Mouse (Mus musculus) liver, embryonic 12.5 days (tissue): ENCODE measurements around the gene Haspin. TPM values are rescaled to one million over a fixed set of nuclear protein-coding genes. Genes with fewer than 3 reads are reported as not detected.
A peak's percentile ranks its signal among the peaks of the same experiment; 100 is the strongest.
"Not testable (repeated sequence)": the region's sequence is repeated elsewhere in the genome, so short reads cannot be mapped to it uniquely, and the experiment has no call there.

Experiments
- ATAC-seq: fragments of 200-750 bp; cut with Nextera tagmentation; 2 replicates; pipeline ENCODE4 v1.8.0; 2017; ENCODE audit warnings: moderate number of reproducible peaks, mild to moderate bottlenecking, moderate library complexity
- H3K27ac ChIP-seq: fragments of 300-500 bp; sonication (generic); 2 replicates; pipeline ENCODE4 v1.5.1; 2016; ENCODE audit warnings: mild to moderate bottlenecking
- H3K27me3 ChIP-seq: fragments of 300-500 bp; sonication (generic); replicated peaks from 2 replicates; pipeline ENCODE4 v1.6.1; 2016; ENCODE audit warnings: mild to moderate bottlenecking, moderate library complexity
- H3K36me3 ChIP-seq: fragments of 300-500 bp; sonication (generic); 2 replicates; pipeline ENCODE4 v1.6.1; 2016; ENCODE audit warnings: mild to moderate bottlenecking, moderate library complexity
- H3K4me1 ChIP-seq: fragments of 300-500 bp; sonication (generic); 2 replicates; pipeline ENCODE4 v1.6.1; 2016
- H3K4me2 ChIP-seq: fragments of 300-500 bp; sonication (generic); 2 replicates; pipeline ENCODE4 v1.6.1; 2016; ENCODE audit warnings: mild to moderate bottlenecking, moderate library complexity
- H3K4me3 ChIP-seq: fragments of 300-500 bp; sonication (generic); 2 replicates; pipeline ENCODE4 v1.5.1; 2016; ENCODE audit warnings: mild to moderate bottlenecking, moderate library complexity
- H3K9ac ChIP-seq: fragments of 300-500 bp; sonication (generic); 2 replicates; pipeline ENCODE4 v1.6.1; 2016; ENCODE audit warnings: mild to moderate bottlenecking, moderate library complexity
- H3K9me3 ChIP-seq: fragments of 300-500 bp; sonication (generic); replicated peaks from 2 replicates; pipeline ENCODE4 v1.6.1; 2016; ENCODE audit warnings: mild to moderate bottlenecking, moderate library complexity
- WGBS: fragments of 180-500 bp; shearing (Covaris S2); methylation state at CpG from one replicate; pipeline ENCODE4 v1.1.7; 2016; ENCODE audit not compliant: insufficient replicate concordance; 5-methylcytosine and 5-hydroxymethylcytosine counted together
- polyA plus RNA-seq: library from polyadenylated mRNA; unstranded; fragments of >200 nt; fragmentation: Nextera tagmentation; extraction: Ambion mirVana; gene quantifications from 2 replicates; pipeline ENCODE4 v1.2.1, GENCODE M21; 2016

Gene Haspin
- polyA plus RNA-seq, 1 experiment from 2014 or later, result 18.5 TPM

DNA sequence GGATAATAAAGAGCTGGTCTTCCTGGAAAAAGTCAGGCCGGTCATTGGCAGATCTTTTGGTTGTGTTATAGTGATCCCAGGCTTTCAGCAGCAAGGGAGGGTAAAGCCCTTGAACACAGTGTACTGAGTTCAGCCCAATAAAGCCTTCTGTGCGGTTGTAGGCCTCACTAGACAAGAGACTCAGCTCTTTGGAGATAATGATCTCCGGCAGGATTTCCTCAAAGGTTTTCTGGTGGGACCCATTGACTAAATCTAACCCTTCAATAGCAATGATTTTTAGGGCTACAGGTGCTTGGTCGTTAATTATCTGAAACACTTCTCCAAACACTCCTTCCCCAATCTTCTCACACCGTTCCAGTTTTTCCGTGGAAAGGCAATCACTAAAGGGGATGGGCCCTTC, 1.5 kb downstream of the Haspin start:
- Histone ChIP-seq H3K27ac (no peak overlapping the region), H3K4me2 (peak overlapping the region; percentile 85), H3K27me3 (no peaks in the 10 kb centered on the region; the same call in 1 of the 2 replicates), H3K4me3 (peak overlapping the region; percentile 98), H3K9ac (peak overlapping the region; percentile 97), H3K4me1 (peaks cover 55% of the 10 kb centered on the region), H3K9me3 (no peaks in the 10 kb centered on the region), H3K36me3 (peaks cover 44% of the 10 kb centered on the region)
- ATAC-seq, result no peak
- WGBS, result 40% methylated on average over 6 of the region's 6 CpGs

- peak overlapping the region; percentile 98; the same call in 1 of the 2 replicates for H3K4me3 ChIP-seq
- H3K9ac ChIP-seq, result peak overlapping the region; percentile 97
- no peak for ATAC-seq
- H3K27me3 ChIP-seq, result no peaks in the 10 kb centered on the region
- peak overlapping the region; percentile 85 for H3K4me2 ChIP-seq
- WGBS, result 85% methylated on average over 5 of the region's 5 CpGs
- H3K27ac ChIP-seq, result no peak overlapping the region
- H3K4me1 ChIP-seq, result peaks cover 61% of the 10 kb centered on the region
- H3K36me3 ChIP-seq, result peaks cover 54% of the 10 kb centered on the region
- H3K9me3 ChIP-seq, result no peaks in the 10 kb centered on the region
Measured at GRCm38 (mm10) chr11:73134222-73134621, 3.9 kb downstream of the Haspin start.

DNA sequence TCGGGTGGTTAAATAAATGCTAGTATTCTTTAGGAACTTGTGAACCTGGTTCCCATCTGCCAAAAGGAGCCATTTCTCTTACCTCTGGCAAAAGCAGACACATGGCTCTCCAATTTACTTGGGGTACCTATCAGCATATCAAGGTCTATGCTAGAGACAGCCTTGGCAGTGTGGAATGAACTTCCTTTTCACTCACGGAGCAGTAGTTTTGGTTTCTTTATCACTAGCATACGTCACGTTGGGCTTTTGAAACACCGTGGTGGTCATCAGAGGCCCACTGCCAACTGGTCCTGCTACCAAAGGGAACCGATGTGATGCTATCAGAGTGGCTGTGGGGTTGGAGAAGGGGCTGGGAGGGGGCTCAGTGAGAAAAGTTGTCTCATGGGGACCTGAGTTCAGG, 5.1 kb downstream of the Haspin start:
- peak overlapping the region; percentile 85; the same call in 1 of the 2 replicates for H3K4me2 ChIP-seq
- H3K4me3 ChIP-seq, result no peak overlapping the region
- H3K9me3 ChIP-seq, result no peaks in the 10 kb centered on the region
- peaks cover 54% of the 10 kb centered on the region for H3K36me3 ChIP-seq
- H3K27me3 ChIP-seq, result no peaks in the 10 kb centered on the region
- 60% methylated on average over 6 of the region's 6 CpGs for WGBS
- no peak overlapping the region for H3K27ac ChIP-seq
- ATAC-seq, result no peak
- H3K9ac ChIP-seq, result no peak overlapping the region
- H3K4me1 ChIP-seq, result peaks cover 56% of the 10 kb centered on the region

DNA sequence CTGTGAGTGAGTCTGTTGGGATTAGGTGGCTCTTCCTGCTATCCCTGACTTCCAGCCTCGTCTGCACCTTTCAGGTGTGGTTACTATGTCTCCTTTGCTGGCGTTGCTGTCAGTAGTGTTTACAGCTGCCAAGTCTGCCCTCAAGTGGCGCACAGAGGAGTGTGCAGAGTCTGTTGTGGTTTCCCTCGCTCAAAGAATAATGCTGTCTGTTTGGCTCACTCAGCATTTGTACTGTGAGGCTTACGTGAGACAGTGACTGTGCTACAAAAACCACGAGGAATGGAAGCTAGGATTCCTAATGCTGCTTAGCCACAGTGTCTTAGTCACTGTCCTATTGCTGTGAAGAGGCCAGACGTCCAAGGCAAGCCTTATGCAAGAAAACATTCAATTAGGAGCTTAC, 7.1 kb downstream of the Haspin start:
- H3K4me1 ChIP-seq, result peaks cover 42% of the 10 kb centered on the region
- peaks cover 55% of the 10 kb centered on the region for H3K36me3 ChIP-seq
- no peak overlapping the region for H3K27ac ChIP-seq
- ATAC-seq, result no peak
- H3K9ac ChIP-seq, result no peak overlapping the region
- no peaks in the 10 kb centered on the region for H3K27me3 ChIP-seq
- no peaks in the 10 kb centered on the region for H3K9me3 ChIP-seq
- H3K4me2 ChIP-seq, result no peak overlapping the region
- 64% methylated on average over 7 of the region's 7 CpGs for WGBS
- no peak overlapping the region for H3K4me3 ChIP-seq

GRCm38 (mm10) chr11:73126495-73126894, 11.6 kb downstream of the Haspin start:
- ATAC-seq, result no peak

GRCm38 (mm10) chr11:73111414-73111813, 26.7 kb downstream of the Haspin start:
- WGBS, result 60% methylated on average over 6 of the region's 6 CpGs
- no peak for ATAC-seq

More at GRCm38 (mm10) chr11:73126495-73126894, 11.6 kb downstream of the Haspin start:
- WGBS, result 80% methylated on average over 6 of the region's 6 CpGs
- H3K36me3 ChIP-seq, result peaks cover 29% of the 10 kb centered on the region
- no peaks in the 10 kb centered on the region for H3K27me3 ChIP-seq
- no peaks in the 10 kb centered on the region for H3K9me3 ChIP-seq
- H3K4me3 ChIP-seq, result no peak overlapping the region
- H3K9ac ChIP-seq, result no peak overlapping the region
- H3K4me1 ChIP-seq, result peaks cover 5% of the 10 kb centered on the region; the same call in 1 of the 2 replicates
- H3K4me2 ChIP-seq, result no peak overlapping the region
- no peak overlapping the region for H3K27ac ChIP-seq

GRCm38 (mm10) chr11:73109941-73110340, 28.2 kb downstream of the Haspin start:
- Histone ChIP-seq H3K4me1 (peaks cover 24% of the 10 kb centered on the region), H3K4me2 (no peak overlapping the region), H3K9me3 (no peaks in the 10 kb centered on the region), H3K36me3 (no peaks in the 10 kb centered on the region), H3K9ac (no peak overlapping the region), H3K27me3 (no peaks in the 10 kb centered on the region), H3K27ac (no peak overlapping the region), H3K4me3 (no peak overlapping the region)
- WGBS, result 59% methylated on average over 3 of the region's 3 CpGs
- ATAC-seq, result no peak

More at GRCm38 (mm10) chr11:73111414-73111813, 26.7 kb downstream of the Haspin start:
- Histone ChIP-seq H3K4me1 (peaks cover 24% of the 10 kb centered on the region), H3K4me3 (no peak overlapping the region), H3K9ac (no peak overlapping the region), H3K4me2 (no peak overlapping the region), H3K36me3 (no peaks in the 10 kb centered on the region), H3K27ac (no peak overlapping the region), H3K27me3 (no peaks in the 10 kb centered on the region), H3K9me3 (no peaks in the 10 kb centered on the region)

DNA sequence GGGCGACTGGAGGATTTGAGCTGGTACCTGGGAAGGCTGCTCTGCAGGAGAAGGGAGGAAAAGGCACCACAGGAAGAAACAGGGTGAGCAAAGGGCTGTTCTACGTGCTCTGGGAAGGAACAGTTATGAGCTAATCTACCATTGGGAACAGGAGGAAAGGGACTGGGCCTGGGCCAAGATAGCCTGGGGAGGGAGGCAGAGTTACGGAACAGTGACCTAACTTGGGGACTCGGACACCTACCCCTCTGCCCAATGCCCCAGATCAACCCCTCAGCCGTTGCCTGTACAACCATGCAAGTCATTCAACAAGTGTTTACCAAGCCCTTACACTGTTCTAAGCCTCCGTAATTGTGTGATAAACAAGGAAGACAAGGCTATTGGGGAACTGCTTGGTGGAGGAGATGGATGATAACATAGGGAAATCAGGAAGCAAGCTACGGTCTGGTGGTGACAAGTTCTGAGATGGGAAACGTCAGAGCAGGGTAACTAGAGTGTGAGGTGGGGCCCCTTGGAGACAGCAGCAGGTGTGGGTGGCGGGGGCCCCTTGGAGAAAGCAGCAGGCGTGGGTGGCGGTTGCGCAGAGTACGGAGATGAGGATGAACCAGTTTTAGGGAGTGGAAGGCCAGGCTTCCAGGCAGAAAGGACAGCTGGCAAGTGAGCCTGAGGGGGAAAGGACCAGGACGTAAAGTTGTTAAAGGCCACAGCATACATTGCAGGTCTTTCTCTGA, 29.0 kb downstream of the Haspin start:
- Histone ChIP-seq H3K27ac (no peak overlapping the region), H3K9me3 (no peaks in the 10 kb centered on the region), H3K27me3 (no peaks in the 10 kb centered on the region), H3K4me3 (no peak overlapping the region), H3K4me2 (no peak overlapping the region), H3K36me3 (no peaks in the 10 kb centered on the region), H3K4me1 (peaks cover 24% of the 10 kb centered on the region), H3K9ac (no peak overlapping the region)
- WGBS, result 51% methylated on average over 14 of the region's 14 CpGs
- no peak for ATAC-seq

- H3K4me1 ChIP-seq, result peaks cover 24% of the 10 kb centered on the region
- no peaks in the 10 kb centered on the region for H3K9me3 ChIP-seq
- 0 out of 2 replicates have a peak, but pooled peaks have one; percentile 19 for ATAC-seq
- no peak overlapping the region for H3K4me2 ChIP-seq
- H3K27me3 ChIP-seq, result 0 out of 2 replicates have a peak, but pooled peaks cover 5% of the 10 kb centered on the region
- no peaks in the 10 kb centered on the region for H3K36me3 ChIP-seq
- no peak overlapping the region for H3K4me3 ChIP-seq
- H3K9ac ChIP-seq, result no peak overlapping the region
- peak overlapping the region; percentile 21; the same call in 1 of the 2 replicates for H3K27ac ChIP-seq
- 44% methylated on average over 5 of the region's 5 CpGs for WGBS
Measured at GRCm38 (mm10) chr11:73108195-73108897, 29.7 kb downstream of the Haspin start.

- H3K4me2 ChIP-seq, H3K27me3 ChIP-seq, H3K36me3 ChIP-seq, ATAC-seq, H3K27ac ChIP-seq, H3K4me3 ChIP-seq, H3K9ac ChIP-seq, H3K9me3 ChIP-seq: not testable (repeated sequence)
- peaks cover 24% of the 10 kb centered on the region for H3K4me1 ChIP-seq
- 22% methylated on average over 3 of the region's 3 CpGs for WGBS
Measured at GRCm38 (mm10) chr11:73107358-73107757, 30.7 kb downstream of the Haspin start.

GRCm38 (mm10) chr11:73105246-73105645, 32.8 kb downstream of the Haspin start:
- Histone ChIP-seq H3K4me1 (peaks cover 23% of the 10 kb centered on the region), H3K27ac (no peak overlapping the region), H3K9ac (no peak overlapping the region), H3K9me3 (no peaks in the 10 kb centered on the region), H3K4me3 (no peak overlapping the region), H3K4me2 (no peak overlapping the region), H3K36me3 (no peaks in the 10 kb centered on the region), H3K27me3 (0 out of 2 replicates have a peak, but pooled peaks cover 5% of the 10 kb centered on the region)
- WGBS, result 27% methylated on average over 3 of the region's 3 CpGs
- ATAC-seq, result no peak

GRCm38 (mm10) chr11:73101308-73101707, 36.8 kb downstream of the Haspin start:
- H3K27me3 ChIP-seq, result 0 out of 2 replicates have a peak, but pooled peaks cover 5% of the 10 kb centered on the region
- H3K9me3 ChIP-seq, result no peaks in the 10 kb centered on the region
- no peak overlapping the region for H3K9ac ChIP-seq
- H3K4me1 ChIP-seq, result no peaks in the 10 kb centered on the region
- ATAC-seq, result no peak
- H3K27ac ChIP-seq, result no peak overlapping the region
- no peaks in the 10 kb centered on the region for H3K36me3 ChIP-seq
- WGBS, result 26% methylated on average over 4 of the region's 4 CpGs
- no peak overlapping the region for H3K4me2 ChIP-seq
- no peak overlapping the region for H3K4me3 ChIP-seq
